Mouse (Mus musculus) forebrain, embryonic 11.5 days (tissue): ENCODE results near the gene Ncaph2. TPM values are rescaled to one million over a fixed set of nuclear protein-coding genes. Genes with fewer than 3 reads are reported as not detected.

Source experiments
- ATAC-seq: fragments of 200-750 bp; cut with Nextera tagmentation; replicated peaks from 2 replicates; pipeline ENCODE4 v1.8.0; 2017; ENCODE audit warnings: moderate TSS enrichment; ENCODE audit not compliant: low FRiP score
- DNase-seq: peaks from one replicate; pipeline ENCODE4 v3.0.0-alpha.2; 2017; ENCODE audit warnings: low spot score
- H3K27ac ChIP-seq: fragments of 300-500 bp; sonication (generic); 2 replicates; pipeline ENCODE4 v1.5.1; 2014; ENCODE audit warnings: low read depth, low read length
- H3K27me3 ChIP-seq: fragments of 300-500 bp; sonication (generic); 2 replicates; pipeline ENCODE4 v1.6.1; 2014; ENCODE audit warnings: mild to moderate bottlenecking, low read length, mixed read lengths; ENCODE audit not compliant: control insufficient read depth, insufficient read depth
- H3K36me3 ChIP-seq: fragments of 300-500 bp; sonication (generic); 2 replicates; pipeline ENCODE4 v1.6.1; 2014; ENCODE audit warnings: mild to moderate bottlenecking, low read length, moderate library complexity, mixed read lengths; ENCODE audit not compliant: control insufficient read depth, insufficient read depth
- H3K4me1 ChIP-seq: fragments of 300-500 bp; sonication (generic); replicated peaks from 2 replicates; pipeline ENCODE4 v1.6.1; 2014; ENCODE audit warnings: low read length, mixed read lengths; ENCODE audit not compliant: control insufficient read depth, insufficient read depth
- H3K4me2 ChIP-seq: fragments of 300-500 bp; sonication (generic); 2 replicates; pipeline ENCODE4 v1.6.1; 2014; ENCODE audit warnings: low read depth, mild to moderate bottlenecking, low read length, moderate library complexity, mixed read lengths; ENCODE audit not compliant: severe bottlenecking
- H3K4me3 ChIP-seq: fragments of 300-500 bp; sonication (generic); 2 replicates; pipeline ENCODE4 v1.5.1; 2014; ENCODE audit warnings: low read depth, low read length
- H3K9ac ChIP-seq: fragments of 300-500 bp; sonication (generic); 2 replicates; pipeline ENCODE4 v1.6.1; 2014; ENCODE audit warnings: low read length
- H3K9me3 ChIP-seq: fragments of 300-500 bp; sonication (generic); 2 replicates; pipeline ENCODE4 v1.6.1; 2016; ENCODE audit warnings: low read length, mixed read lengths; ENCODE audit not compliant: control insufficient read depth
- whole genome bisulfite sequencing: fragments of 180-500 bp; shearing (Covaris S2); extraction: QIAGEN DNeasy Blood & Tissue Kit; methylation state at CpG from one replicate; pipeline ENCODE4 v1.1.7; 2014; 5-methylcytosine and 5-hydroxymethylcytosine counted together
- polyA plus RNA-seq: library from polyadenylated mRNA; unstranded; fragments of >200 nt; fragmentation: Nextera tagmentation; extraction: Ambion mirVana; gene quantifications from 2 replicates; pipeline ENCODE4 v1.2.1, GENCODE M21; 2014

Gene Ncaph2
- 191 and 203 TPM in 2 replicates for polyA plus RNA-seq

- H3K4me1 ChIP-seq: peaks cover 12% of the 10 kb centered on the region
- no peaks in the 10 kb centered on the region for H3K27me3 ChIP-seq
- peak within 1 kb of the TSS; percentile 80 for H3K27ac ChIP-seq
- DNase-seq: peak; percentile 99
- peak; percentile 91 for ATAC-seq
- H3K36me3 ChIP-seq: peaks cover 12% of the 10 kb centered on the region
- peak within 1 kb of the TSS; percentile 90 for H3K9ac ChIP-seq
- H3K9me3 ChIP-seq: no peaks in the 10 kb centered on the region
- H3K4me2 ChIP-seq: peak within 1 kb of the TSS; percentile 77
- H3K4me3 ChIP-seq: peak within 1 kb of the TSS; percentile 79
- under 1% methylated on average over 64 of the region's 64 CpGs for WGBS
Measured at GRCm38 (mm10) chr15:89355241-89356187, at the start of gene Ncaph2, which contains the start of gene Lmf2. Ncaph2 (plus strand) TSS chr15:89355719. Lmf2 (minus strand) TSS chr15:89355659.

DNA sequence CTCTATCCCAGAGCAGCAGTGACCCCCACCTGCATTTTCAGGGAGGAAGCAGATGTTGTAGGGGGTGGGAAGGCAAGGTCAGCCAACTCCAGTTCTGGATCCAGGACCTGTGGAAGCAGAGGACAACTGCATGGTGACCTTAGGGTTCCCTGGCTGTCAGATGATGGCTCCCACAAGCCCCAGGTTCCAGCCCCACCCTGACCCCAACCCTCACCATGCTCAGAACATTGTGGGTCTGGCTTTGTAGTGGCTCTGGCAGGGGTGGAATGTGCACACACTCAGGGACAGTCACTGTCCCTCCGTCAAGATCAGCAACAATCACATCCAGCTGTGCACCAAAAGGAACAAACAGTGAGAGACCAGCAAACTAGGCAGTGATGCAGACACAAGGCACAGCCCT is 49.6 kb upstream of the Ncaph2 start:
- Histone ChIP-seq H3K4me3 (no peak overlapping the region), H3K27ac (no peak overlapping the region), H3K9me3 (no peaks in the 10 kb centered on the region), H3K36me3 (peaks cover 11% of the 10 kb centered on the region), H3K4me1 (no peaks in the 10 kb centered on the region), H3K4me2 (no peak overlapping the region), H3K27me3 (no peaks in the 10 kb centered on the region), H3K9ac (no peak overlapping the region)
- ATAC-seq (no peak), DNase-seq (no peak)
- 72% methylated on average over 1 of the region's 1 CpGs for WGBS

- no peak overlapping the region for H3K4me3 ChIP-seq
- H3K27me3 ChIP-seq: no peaks in the 10 kb centered on the region
- no peaks in the 10 kb centered on the region for H3K9me3 ChIP-seq
- H3K4me2 ChIP-seq: no peak overlapping the region
- H3K4me1 ChIP-seq: no peaks in the 10 kb centered on the region
- H3K9ac ChIP-seq: no peak overlapping the region
- DNase-seq: no peak
- H3K27ac ChIP-seq: no peak overlapping the region
- 92% methylated on average over 13 of the region's 13 CpGs for WGBS
- peaks cover 4% of the 10 kb centered on the region for H3K36me3 ChIP-seq
- no peak for ATAC-seq
Measured at GRCm38 (mm10) chr15:89307461-89307860, 48.1 kb upstream of the Ncaph2 start.

DNA sequence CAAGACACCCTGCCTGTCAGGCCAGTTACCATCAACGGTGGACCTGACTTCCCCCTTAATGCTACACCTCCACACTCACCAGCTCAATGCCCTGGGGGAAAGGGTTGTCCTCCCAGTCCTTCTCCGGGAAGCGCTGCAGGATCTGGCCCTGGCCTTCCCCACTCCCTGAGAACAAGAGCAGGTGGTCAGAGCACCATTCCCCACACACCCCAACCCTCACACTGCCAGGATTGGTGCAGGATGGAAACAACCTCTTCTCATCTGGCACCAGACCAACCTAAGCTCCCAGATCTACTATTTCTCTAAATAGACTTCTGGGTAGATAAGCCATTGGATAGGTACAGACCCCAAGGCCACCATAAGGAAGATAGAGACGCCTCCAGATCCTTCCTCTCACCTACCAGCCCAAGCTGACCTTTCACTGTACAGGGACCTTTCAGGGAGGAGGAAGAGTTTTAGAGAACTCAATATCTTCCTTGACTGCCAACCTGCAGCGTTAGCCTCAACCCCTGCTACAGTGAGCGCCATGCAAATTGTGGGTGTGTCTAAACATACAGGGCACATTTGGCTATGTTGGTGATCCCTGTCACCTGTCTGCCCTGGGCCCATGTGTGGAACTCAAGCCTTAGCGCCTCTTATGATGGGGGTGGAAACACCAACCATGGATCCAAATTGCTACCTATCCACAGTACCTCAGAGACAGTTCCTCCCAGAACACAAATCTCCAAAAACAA is 46.9 kb upstream of the Ncaph2 start:
- H3K4me1 ChIP-seq: peaks cover 2% of the 10 kb centered on the region; the same call in 1 of the 2 replicates
- peaks cover 4% of the 10 kb centered on the region for H3K36me3 ChIP-seq
- WGBS: 89% methylated on average over 7 of the region's 7 CpGs
- DNase-seq (peak; percentile 34), ATAC-seq (no peak)
- no peak overlapping the region for H3K4me2 ChIP-seq
- no peaks in the 10 kb centered on the region for H3K27me3 ChIP-seq
- no peak overlapping the region for H3K4me3 ChIP-seq
- H3K9me3 ChIP-seq: no peaks in the 10 kb centered on the region
- H3K27ac ChIP-seq: no peak overlapping the region
- H3K9ac ChIP-seq: no peak overlapping the region

DNA sequence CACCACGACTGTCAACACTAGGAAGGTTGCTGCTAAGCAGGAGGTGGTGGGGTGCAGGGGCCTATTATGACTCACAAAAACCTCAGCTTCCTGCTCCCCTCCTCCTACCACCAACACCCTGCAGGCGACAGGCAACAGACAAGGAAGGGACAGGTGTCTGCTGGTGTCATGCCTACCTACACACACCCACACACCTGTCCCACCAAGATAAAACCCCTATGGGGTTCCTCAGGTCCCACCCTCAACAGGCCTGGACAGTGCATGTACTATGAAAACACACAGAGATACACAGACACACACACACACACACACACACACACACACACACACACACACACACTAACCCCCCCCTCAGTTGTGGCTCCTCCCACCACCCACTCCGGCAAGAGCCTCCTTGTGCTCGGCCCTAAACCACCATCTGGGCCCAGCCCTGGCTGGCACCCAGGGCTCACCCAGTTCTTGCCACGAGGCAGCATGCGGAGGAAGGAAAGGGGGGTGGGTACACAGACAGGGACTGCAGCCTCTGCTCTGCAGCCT is 45.5 kb upstream of the Ncaph2 start:
- 84% methylated on average over 6 of the region's 6 CpGs for WGBS
- Histone ChIP-seq H3K9ac (no peak overlapping the region), H3K36me3 (peaks cover 4% of the 10 kb centered on the region), H3K4me3 (no peak overlapping the region), H3K4me2 (no peak overlapping the region), H3K9me3 (no peaks in the 10 kb centered on the region), H3K4me1 (peaks cover 8% of the 10 kb centered on the region; the same call in 1 of the 2 replicates), H3K27me3 (no peaks in the 10 kb centered on the region), H3K27ac (no peak overlapping the region)
- ATAC-seq (no peak), DNase-seq (no peak)

DNA sequence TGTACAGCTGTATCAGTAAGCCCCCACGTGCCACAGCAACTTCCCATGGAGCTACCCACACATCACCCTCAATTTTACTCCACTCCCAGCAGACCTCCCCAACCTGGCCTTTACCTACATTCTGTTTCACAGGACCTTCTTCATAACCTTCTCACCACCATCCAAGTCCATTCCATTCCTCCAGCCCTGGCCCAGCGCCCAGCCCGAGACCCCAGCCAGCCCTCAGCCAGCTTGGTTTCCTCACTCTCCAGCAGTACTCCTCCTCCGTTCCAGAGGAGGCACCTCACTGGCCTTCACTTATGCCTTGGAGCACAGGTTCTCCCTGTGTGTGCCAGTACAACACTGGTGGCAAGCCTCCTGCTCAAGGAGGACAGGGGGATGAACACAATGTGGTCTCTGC is 42.2 kb upstream of the Ncaph2 start:
- Histone ChIP-seq H3K4me3 (no peak overlapping the region), H3K9ac (no peak overlapping the region), H3K27ac (no peak overlapping the region), H3K4me2 (peak overlapping the region; percentile 18; the same call in 1 of the 2 replicates), H3K4me1 (peaks cover 11% of the 10 kb centered on the region; the same call in 1 of the 2 replicates), H3K27me3 (no peaks in the 10 kb centered on the region), H3K36me3 (no peaks in the 10 kb centered on the region), H3K9me3 (no peaks in the 10 kb centered on the region)
- DNase-seq (no peak), ATAC-seq (no peak)
- WGBS: 79% methylated on average over 4 of the region's 4 CpGs

DNA sequence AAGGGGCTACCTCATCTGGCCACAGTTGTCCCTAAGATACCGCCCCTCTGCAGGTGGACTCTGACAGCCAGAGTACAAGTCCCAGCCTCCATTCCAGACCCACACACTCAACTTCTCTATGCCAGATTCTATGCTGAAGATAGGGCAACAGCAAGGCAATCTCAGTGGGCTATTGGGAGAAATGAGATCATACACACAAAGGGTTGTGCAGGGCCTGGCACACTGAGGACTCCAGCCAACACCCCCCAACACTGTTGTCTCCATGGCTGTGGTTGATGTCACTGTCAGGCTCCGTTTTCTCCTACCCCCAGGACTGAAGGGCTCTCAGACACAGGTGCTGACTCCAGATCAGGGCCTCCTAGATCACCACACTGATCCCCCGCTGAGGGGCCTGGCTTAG is 41.4 kb upstream of the Ncaph2 start:
- 34% methylated on average over 3 of the region's 3 CpGs for WGBS
- no peaks in the 10 kb centered on the region for H3K36me3 ChIP-seq
- H3K9me3 ChIP-seq: no peaks in the 10 kb centered on the region
- peak overlapping the region; percentile 92 for H3K4me3 ChIP-seq
- no peak overlapping the region for H3K27ac ChIP-seq
- DNase-seq (no peak), ATAC-seq (no peak)
- peaks cover 11% of the 10 kb centered on the region; the same call in 1 of the 2 replicates for H3K4me1 ChIP-seq
- H3K9ac ChIP-seq: peak overlapping the region; percentile 88
- no peaks in the 10 kb centered on the region for H3K27me3 ChIP-seq
- peak overlapping the region; percentile 92 for H3K4me2 ChIP-seq

DNA sequence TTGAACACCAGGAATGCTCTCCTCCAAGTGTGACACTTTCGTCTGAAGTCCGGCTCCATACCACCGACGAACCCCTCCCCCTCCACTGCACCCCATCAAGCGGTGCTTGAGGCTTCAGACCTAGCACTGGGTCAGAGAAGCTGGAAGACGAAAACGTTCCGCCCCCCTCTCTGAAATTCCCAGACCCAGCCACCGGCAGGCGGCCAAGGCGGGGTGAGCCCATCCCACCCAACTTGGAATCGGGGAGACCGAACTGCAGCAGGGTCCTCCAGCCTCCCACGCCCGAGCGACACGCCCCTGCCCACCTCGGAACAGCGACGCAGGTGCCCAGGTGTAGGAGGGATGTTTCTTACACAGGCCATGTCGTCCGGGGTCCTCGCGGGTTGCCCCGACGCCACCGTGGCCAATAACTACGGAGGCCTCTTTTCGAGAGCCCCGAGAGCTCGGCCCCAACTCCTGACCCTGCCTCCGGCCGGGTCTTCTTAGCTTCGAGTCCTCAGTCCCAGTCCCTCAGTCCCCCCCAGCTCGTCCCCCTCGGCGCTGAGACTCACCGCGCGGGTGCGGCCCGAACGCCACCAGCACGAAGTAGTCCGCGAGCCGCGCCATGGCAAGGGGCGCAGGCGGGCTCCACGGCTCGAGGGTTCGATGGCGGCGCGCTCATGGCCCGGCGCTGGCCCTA is 40.9 kb upstream of the Ncaph2 start:
- Histone ChIP-seq H3K27me3 (no peaks in the 10 kb centered on the region), H3K9ac (peak overlapping the region; percentile 88), H3K9me3 (no peaks in the 10 kb centered on the region), H3K4me1 (peaks cover 11% of the 10 kb centered on the region; the same call in 1 of the 2 replicates), H3K36me3 (no peaks in the 10 kb centered on the region), H3K27ac (no peak overlapping the region; the same call in 1 of the 2 replicates), H3K4me3 (peak overlapping the region; percentile 92), H3K4me2 (peak overlapping the region; percentile 92)
- WGBS: under 1% methylated on average over 58 of the region's 58 CpGs
- DNase-seq (peak; percentile 66), ATAC-seq (peak; percentile 9)
